Mouse (Mus musculus) brain, embryonic 14.5 days (tissue): ENCODE measurements around the gene Msi2.

Experiments
- CTCF ChIP-seq: fragments of 200-500 bp; IDR thresholded peaks from 2 replicates; pipeline ENCODE4 v1.5.1; 2012; ENCODE audit warnings: inconsistent platforms, mild to moderate bottlenecking, moderate library complexity, borderline replicate concordance; ENCODE audit not compliant: insufficient read depth, insufficient read length; ENCODE audit errors: extremely low read depth
- POLR2A ChIP-seq: fragments of 200-500 bp; IDR thresholded peaks from 2 replicates; pipeline ENCODE4 v1.6.1; 2012; ENCODE audit warnings: mild to moderate bottlenecking, inconsistent platforms, borderline replicate concordance; ENCODE audit not compliant: poor library complexity, insufficient read depth, insufficient read length, severe bottlenecking; ENCODE audit errors: extremely low read depth

- no peak for TF ChIP-seq CTCF
- TF ChIP-seq POLR2A: no peak
These were observed 387.5 kb downstream of the Msi2 start for GRCm38 (mm10) chr11:88330799-88331198.
